Mouse (Mus musculus): ENCODE measurements at regions not wholly inside any gene's neighbourhood (a gene's known extent, or its start where the extent isn't known, plus 50 kb on each side); places are given as distances from the start of the nearest gene placed in this dataset.
"Not testable (repeated sequence)": the region's sequence is repeated elsewhere in the genome, so short reads cannot be mapped to it uniquely, and the experiment has no call there.

DNA sequence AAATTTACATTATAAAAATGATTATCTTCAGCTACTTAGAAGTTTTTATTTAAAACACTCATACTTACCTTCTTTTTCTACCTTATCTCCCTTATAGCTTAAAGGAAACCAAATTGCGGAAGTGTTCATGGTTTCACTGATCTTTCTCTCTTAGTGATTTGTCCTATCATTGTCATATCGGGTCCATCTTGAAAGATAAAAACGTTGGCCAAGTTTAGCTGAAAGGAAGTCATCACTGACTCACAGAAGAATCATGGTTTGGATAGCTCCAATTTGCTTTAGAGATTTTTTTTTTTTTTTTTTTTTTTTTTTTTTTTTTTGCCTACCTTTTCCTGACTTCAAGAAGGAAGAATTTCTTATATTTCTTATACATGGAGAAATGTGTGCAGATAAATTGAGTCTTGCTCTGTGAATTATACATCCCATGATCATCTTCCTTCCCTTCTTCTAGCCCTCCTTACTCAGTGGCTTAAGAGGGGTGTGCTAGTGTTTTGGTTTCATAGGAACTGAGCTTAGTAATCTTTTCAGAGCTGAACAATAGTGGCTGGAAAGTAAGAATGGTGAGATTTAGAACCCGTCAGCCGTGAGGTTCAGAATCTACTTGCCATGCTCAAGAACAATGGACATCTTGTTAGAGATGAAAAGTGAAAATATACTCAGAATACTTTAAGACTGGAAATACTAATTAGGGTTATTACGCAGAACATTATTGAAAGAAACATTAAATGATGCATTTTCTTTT, 76.6 kb downstream of the Gm13691 start:
- H3K4me3 ChIP-seq (ENCODE audit: low read depth, low read length) = no peak overlapping the region
- 68% methylated on average over 6 of the region's 6 CpGs for WGBS (ENCODE audit: insufficient replicate concordance)
- H3K27me3 ChIP-seq (ENCODE audit: control insufficient read depth, insufficient read depth, low read length) = no peaks in the 10 kb centered on the region
- no peak overlapping the region for H3K4me2 ChIP-seq
- no peak overlapping the region for H3K9ac ChIP-seq (ENCODE audit: low read depth, low read length)
- no peaks in the 10 kb centered on the region for H3K4me1 ChIP-seq (ENCODE audit: control insufficient read depth, insufficient read depth, low read length)
- H3K27ac ChIP-seq (ENCODE audit: low read depth, low read length) = no peak overlapping the region
- H3K36me3 ChIP-seq (ENCODE audit: control insufficient read depth, insufficient read depth, low read length) = no peaks in the 10 kb centered on the region
- H3K9me3 ChIP-seq (replicated peaks; ENCODE audit: control insufficient read depth, low read length) = no peaks in the 10 kb centered on the region
- ATAC-seq (replicated peaks; ENCODE audit: insufficient number of reproducible peaks, low FRiP score, low TSS enrichment) = no peak

DNA sequence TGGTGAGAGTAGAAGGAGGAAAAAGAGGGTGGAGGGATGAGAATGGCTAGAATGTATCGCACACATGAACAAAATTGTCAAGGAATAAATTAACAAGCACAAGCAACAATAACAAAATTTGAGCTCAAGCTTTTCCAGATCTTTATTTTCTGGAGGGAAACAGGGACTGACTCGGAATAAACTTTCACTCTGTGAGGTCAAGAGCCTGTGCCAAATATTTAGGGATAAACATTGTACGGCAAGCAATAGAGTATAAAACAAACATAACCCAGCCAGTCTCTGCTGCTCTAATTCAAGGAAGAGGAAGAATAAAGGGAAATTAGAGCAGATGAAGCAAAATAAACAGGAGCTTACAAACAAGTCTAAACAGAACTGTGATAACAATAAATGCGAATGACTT, 78.3 kb downstream of the Gm13691 start:
- H3K4me1 ChIP-seq (ENCODE audit: control insufficient read depth, insufficient read depth, low read length) = no peaks in the 10 kb centered on the region
- H3K27ac ChIP-seq (ENCODE audit: low read depth, low read length) = no peak overlapping the region
- H3K4me2 ChIP-seq = no peak overlapping the region
- ATAC-seq (replicated peaks; ENCODE audit: insufficient number of reproducible peaks, low FRiP score, low TSS enrichment) = no peak
- WGBS (ENCODE audit: insufficient replicate concordance) = 88% methylated on average over 4 of the region's 4 CpGs
- no peak overlapping the region for H3K9ac ChIP-seq (ENCODE audit: low read depth, low read length)
- no peak overlapping the region for H3K4me3 ChIP-seq (ENCODE audit: low read depth, low read length)
- no peaks in the 10 kb centered on the region for H3K9me3 ChIP-seq (replicated peaks; ENCODE audit: control insufficient read depth, low read length)
- no peaks in the 10 kb centered on the region for H3K36me3 ChIP-seq (ENCODE audit: control insufficient read depth, insufficient read depth, low read length)
- no peaks in the 10 kb centered on the region for H3K27me3 ChIP-seq (ENCODE audit: control insufficient read depth, insufficient read depth, low read length)

DNA sequence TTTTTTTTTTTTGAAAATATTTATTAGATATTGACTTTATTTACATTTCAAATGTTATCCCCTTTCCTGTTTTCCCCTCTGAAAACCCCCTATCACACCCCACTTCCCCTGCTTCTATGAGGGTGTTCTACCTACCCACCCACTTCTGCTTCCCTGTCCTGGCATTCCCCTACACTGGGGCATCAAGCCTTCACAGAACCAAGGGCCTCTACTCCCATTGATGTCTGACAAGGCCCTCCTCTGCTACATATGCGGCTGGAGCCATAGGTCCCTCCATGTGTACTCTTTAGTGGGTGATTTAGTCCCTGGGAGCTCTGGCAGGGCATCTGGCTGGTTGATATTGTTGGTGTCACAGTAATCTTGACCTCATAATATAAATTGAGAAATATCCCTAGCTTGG, 79.1 kb downstream of the Gm13691 start:
- H3K4me3 ChIP-seq (ENCODE audit: low read depth, low read length); H3K9me3 ChIP-seq (replicated peaks; ENCODE audit: control insufficient read depth, low read length); H3K36me3 ChIP-seq (ENCODE audit: control insufficient read depth, insufficient read depth, low read length); H3K9ac ChIP-seq (ENCODE audit: low read depth, low read length); ATAC-seq (replicated peaks; ENCODE audit: insufficient number of reproducible peaks, low FRiP score, low TSS enrichment); H3K27me3 ChIP-seq (ENCODE audit: control insufficient read depth, insufficient read depth, low read length); H3K4me2 ChIP-seq; H3K4me1 ChIP-seq (ENCODE audit: control insufficient read depth, insufficient read depth, low read length); H3K27ac ChIP-seq (ENCODE audit: low read depth, low read length): not testable (repeated sequence)
- WGBS (ENCODE audit: insufficient replicate concordance) = 82% methylated on average over 1 of the region's 1 CpGs

DNA sequence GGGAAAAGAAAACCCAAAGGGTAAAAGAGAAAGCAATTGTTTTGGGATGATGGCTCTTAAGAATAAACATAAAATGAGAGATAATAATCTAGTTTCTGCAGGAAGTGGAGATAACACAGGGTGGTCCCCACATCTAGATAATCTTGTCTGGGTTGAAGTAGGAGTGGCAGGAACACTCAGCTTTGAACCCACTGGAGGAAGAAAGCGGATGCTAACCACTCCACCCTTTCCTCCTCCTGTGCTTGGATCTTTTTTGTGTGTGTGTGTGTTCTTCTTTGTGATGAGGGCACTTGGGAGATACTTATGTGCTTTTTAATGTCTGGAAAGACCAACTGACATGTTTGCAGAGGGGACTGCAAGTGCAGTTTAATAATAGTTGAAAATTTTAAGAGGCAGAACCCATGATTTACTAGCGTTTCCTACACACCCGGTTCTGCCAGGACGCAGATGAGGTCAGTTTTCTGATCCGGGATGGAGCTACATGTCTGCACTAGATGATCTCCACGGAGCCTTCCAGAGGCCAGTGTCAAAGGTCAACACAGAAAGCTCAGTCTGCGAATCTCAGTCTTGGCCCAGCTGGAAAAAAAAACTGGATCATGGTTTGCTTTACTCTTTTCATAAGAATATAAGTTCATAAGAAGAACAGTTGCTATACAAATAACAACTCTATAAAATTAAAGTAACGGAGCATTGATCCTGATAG, 82.7 kb downstream of the Gm13691 start:
- Histone ChIP-seq H3K27me3 (ENCODE audit: control insufficient read depth, insufficient read depth, low read length) (no peaks in the 10 kb centered on the region), H3K9ac (ENCODE audit: low read depth, low read length) (no peak overlapping the region), H3K27ac (ENCODE audit: low read depth, low read length) (no peak overlapping the region), H3K4me3 (ENCODE audit: low read depth, low read length) (no peak overlapping the region), H3K36me3 (ENCODE audit: control insufficient read depth, insufficient read depth, low read length) (no peaks in the 10 kb centered on the region), H3K9me3 (replicated peaks; ENCODE audit: control insufficient read depth, low read length) (no peaks in the 10 kb centered on the region), H3K4me1 (ENCODE audit: control insufficient read depth, insufficient read depth, low read length) (no peaks in the 10 kb centered on the region), H3K4me2 (no peak overlapping the region)
- ATAC-seq (replicated peaks; ENCODE audit: insufficient number of reproducible peaks, low FRiP score, low TSS enrichment) = no peak
- 61% methylated on average over 8 of the region's 8 CpGs for WGBS (ENCODE audit: insufficient replicate concordance)

DNA sequence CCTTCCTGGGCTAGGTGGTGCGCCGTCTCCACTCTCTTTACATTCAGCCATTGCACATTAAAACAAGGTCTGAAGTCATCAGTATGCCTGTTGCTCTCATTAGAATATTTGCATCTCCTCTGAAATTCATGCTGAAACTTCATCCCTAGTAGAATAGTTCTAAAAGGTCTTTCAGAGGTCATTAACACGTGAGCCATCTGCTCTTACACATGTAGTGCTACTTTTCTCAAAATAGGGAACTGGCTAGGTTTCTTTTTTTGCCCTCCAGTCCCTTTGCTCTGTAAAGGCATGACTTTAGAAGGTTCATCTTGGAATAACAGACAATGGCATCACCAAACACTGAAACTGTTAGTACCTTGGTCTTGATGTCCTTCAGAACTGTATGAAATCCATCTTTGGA, 85.6 kb downstream of the Gm13691 start:
- Histone ChIP-seq H3K27me3 (ENCODE audit: control insufficient read depth, insufficient read depth, low read length) (no peaks in the 10 kb centered on the region), H3K9ac (ENCODE audit: low read depth, low read length) (no peak overlapping the region), H3K27ac (ENCODE audit: low read depth, low read length) (no peak overlapping the region), H3K36me3 (ENCODE audit: control insufficient read depth, insufficient read depth, low read length) (no peaks in the 10 kb centered on the region), H3K4me2 (no peak overlapping the region), H3K4me1 (ENCODE audit: control insufficient read depth, insufficient read depth, low read length) (no peaks in the 10 kb centered on the region), H3K9me3 (replicated peaks; ENCODE audit: control insufficient read depth, low read length) (no peaks in the 10 kb centered on the region), H3K4me3 (ENCODE audit: low read depth, low read length) (no peak overlapping the region)
- 85% methylated on average over 3 of the region's 3 CpGs for WGBS (ENCODE audit: insufficient replicate concordance)
- ATAC-seq (replicated peaks; ENCODE audit: insufficient number of reproducible peaks, low FRiP score, low TSS enrichment) = no peak

DNA sequence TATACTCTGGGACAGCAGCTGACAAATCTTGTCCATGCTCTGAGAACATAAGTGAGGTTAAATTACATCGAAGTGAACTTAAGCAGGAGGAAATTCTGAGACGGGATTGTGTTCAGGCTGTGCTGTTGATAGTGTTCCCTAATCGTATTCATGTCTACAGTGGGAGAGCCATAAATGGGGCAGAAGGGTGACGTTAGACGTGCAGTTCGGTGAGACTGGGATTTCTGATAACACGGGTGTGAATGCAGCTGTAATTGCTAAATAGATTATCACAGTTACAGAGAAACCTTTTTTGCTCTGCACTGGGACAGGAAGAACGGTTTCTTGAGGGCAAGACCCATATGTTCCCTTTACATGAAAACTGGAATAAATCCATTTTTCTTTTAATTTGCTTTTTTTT, 88.9 kb downstream of the Gm13691 start:
- WGBS (ENCODE audit: insufficient replicate concordance) = 52% methylated on average over 8 of the region's 8 CpGs

DNA sequence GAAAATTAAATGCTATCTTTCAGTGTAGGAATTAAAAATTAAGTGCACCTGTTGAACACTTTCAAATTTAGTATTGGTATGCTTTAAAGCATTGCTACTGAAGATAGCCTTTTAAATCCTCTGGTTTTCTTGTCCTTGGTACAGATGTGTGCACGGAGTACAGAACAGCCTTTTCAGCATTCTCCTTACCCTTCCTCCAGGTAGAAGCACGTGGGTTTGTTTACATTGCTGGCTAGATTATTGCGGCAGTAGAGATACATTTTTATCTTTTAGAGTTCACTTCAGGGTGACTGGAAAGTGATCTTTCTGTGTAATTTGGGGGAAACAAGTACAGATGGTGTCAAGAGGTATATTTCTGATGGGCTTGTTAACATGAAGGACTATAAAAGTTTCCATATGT, 89.9 kb downstream of the Gm13691 start:
- Histone ChIP-seq H3K9me3 (replicated peaks; ENCODE audit: control insufficient read depth, low read length) (no peaks in the 10 kb centered on the region), H3K4me1 (ENCODE audit: control insufficient read depth, insufficient read depth, low read length) (no peaks in the 10 kb centered on the region), H3K9ac (ENCODE audit: low read depth, low read length) (no peak overlapping the region), H3K36me3 (ENCODE audit: control insufficient read depth, insufficient read depth, low read length) (no peaks in the 10 kb centered on the region), H3K27me3 (ENCODE audit: control insufficient read depth, insufficient read depth, low read length) (no peaks in the 10 kb centered on the region), H3K4me3 (ENCODE audit: low read depth, low read length) (no peak overlapping the region), H3K4me2 (no peak overlapping the region), H3K27ac (ENCODE audit: low read depth, low read length) (no peak overlapping the region)
- 50% methylated on average over 3 of the region's 3 CpGs for WGBS (ENCODE audit: insufficient replicate concordance)
- ATAC-seq (replicated peaks; ENCODE audit: insufficient number of reproducible peaks, low FRiP score, low TSS enrichment) = no peak

More for the DNA sequence above, 88.9 kb downstream of the Gm13691 start:
- H3K9ac ChIP-seq (ENCODE audit: low read depth, low read length) = no peak overlapping the region
- no peaks in the 10 kb centered on the region for H3K36me3 ChIP-seq (ENCODE audit: control insufficient read depth, insufficient read depth, low read length)
- H3K27ac ChIP-seq (ENCODE audit: low read depth, low read length) = no peak overlapping the region
- no peaks in the 10 kb centered on the region for H3K4me1 ChIP-seq (ENCODE audit: control insufficient read depth, insufficient read depth, low read length)
- H3K27me3 ChIP-seq (ENCODE audit: control insufficient read depth, insufficient read depth, low read length) = no peaks in the 10 kb centered on the region
- no peak for ATAC-seq (replicated peaks; ENCODE audit: insufficient number of reproducible peaks, low FRiP score, low TSS enrichment)
- H3K9me3 ChIP-seq (replicated peaks; ENCODE audit: control insufficient read depth, low read length) = no peaks in the 10 kb centered on the region
- H3K4me2 ChIP-seq = no peak overlapping the region
- no peak overlapping the region for H3K4me3 ChIP-seq (ENCODE audit: low read depth, low read length)

DNA sequence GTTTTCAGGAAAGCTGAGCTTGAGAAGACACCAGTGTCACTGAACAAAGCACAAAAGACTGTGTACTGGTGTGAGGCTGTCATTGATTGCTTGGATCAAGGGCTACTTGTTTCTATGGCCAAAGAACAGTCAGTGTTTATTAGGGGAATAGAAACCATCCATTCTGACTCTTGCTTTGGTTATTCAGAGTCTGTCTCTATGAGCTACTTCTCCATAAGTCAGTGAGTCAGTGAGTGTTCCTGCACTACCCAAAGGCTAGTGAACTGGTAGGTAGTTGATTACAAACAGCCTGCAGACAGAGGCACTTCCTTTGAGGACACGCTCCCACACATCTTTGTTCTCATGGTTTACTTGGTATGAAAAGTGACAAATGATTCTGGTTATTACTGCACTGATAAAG, 104.4 kb downstream of the Gm13691 start:
- Histone ChIP-seq H3K4me3 (ENCODE audit: low read depth, low read length) (no peak overlapping the region), H3K4me2 (no peak overlapping the region), H3K4me1 (ENCODE audit: control insufficient read depth, insufficient read depth, low read length) (no peaks in the 10 kb centered on the region), H3K27ac (ENCODE audit: low read depth, low read length) (no peak overlapping the region), H3K36me3 (ENCODE audit: control insufficient read depth, insufficient read depth, low read length) (no peaks in the 10 kb centered on the region), H3K27me3 (ENCODE audit: control insufficient read depth, insufficient read depth, low read length) (no peaks in the 10 kb centered on the region), H3K9ac (ENCODE audit: low read depth, low read length) (no peak overlapping the region), H3K9me3 (replicated peaks; ENCODE audit: control insufficient read depth, low read length) (no peaks in the 10 kb centered on the region)
- ATAC-seq (replicated peaks; ENCODE audit: insufficient number of reproducible peaks, low FRiP score, low TSS enrichment) = no peak
- 80% methylated on average over 1 of the region's 1 CpGs for WGBS (ENCODE audit: insufficient replicate concordance)

DNA sequence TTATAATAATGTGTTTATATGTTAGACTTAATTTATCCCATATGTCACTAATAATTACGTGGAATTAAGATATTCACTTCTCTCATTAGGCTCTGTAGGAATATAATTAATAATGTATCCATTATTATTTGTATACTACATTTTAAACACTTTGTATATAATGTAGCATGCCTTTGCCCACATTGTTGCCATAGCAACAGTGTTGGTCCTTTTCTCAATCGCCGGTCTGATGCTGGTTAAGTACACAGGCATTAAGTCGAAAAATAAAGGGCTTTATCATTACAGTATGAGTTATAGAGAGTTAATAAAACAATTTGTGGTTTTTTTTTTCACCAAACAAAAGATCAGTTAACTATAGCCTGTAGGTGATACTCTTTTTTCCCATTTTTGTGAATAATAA, 108.4 kb downstream of the Gm13691 start:
- no peak overlapping the region for H3K4me3 ChIP-seq (ENCODE audit: low read depth, low read length)
- H3K36me3 ChIP-seq (ENCODE audit: control insufficient read depth, insufficient read depth, low read length) = no peaks in the 10 kb centered on the region
- no peak overlapping the region for H3K27ac ChIP-seq (ENCODE audit: low read depth, low read length)
- WGBS (ENCODE audit: insufficient replicate concordance) = 81% methylated on average over 4 of the region's 4 CpGs
- no peaks in the 10 kb centered on the region for H3K27me3 ChIP-seq (ENCODE audit: control insufficient read depth, insufficient read depth, low read length)
- no peaks in the 10 kb centered on the region for H3K9me3 ChIP-seq (replicated peaks; ENCODE audit: control insufficient read depth, low read length)
- H3K4me1 ChIP-seq (ENCODE audit: control insufficient read depth, insufficient read depth, low read length) = no peaks in the 10 kb centered on the region
- no peak for ATAC-seq (replicated peaks; ENCODE audit: insufficient number of reproducible peaks, low FRiP score, low TSS enrichment)
- H3K4me2 ChIP-seq = no peak overlapping the region
- no peak overlapping the region for H3K9ac ChIP-seq (ENCODE audit: low read depth, low read length)

All from heart, embryonic 11.5 days (tissue).